Mouse (Mus musculus): ENCODE measurements around the gene Nap1l4. TPM values are rescaled to one million over a fixed set of nuclear protein-coding genes. Genes with fewer than 3 reads are reported as not detected.

Gene Nap1l4
- 226 TPM for total RNA-seq (2023)

DNA sequence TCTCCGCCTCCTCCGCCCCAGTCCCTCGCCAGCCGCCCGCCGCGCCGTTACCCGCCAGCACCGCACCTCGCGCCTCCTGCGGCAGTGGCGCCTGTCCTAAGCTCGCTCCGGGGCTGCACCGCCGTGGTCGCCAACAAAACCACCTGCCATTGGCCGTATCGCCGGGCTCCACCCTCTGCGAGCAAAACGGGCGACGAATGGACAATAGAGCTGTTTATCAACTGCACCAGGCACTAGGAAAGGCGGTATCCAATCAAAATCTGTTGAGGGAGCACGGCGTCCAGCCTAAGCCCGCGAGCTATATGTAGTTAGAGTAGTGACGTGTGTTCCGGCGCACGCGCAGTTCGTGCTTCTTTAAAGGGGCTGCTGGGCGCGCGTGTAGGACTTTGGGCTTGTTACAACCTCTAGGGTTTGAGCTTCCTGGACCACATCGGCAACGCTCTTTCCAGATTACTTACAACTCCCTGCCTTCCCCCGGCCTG lies at the start of gene Nap1l4:
TSS of gene Nap1l4 (minus strand) at position 131 of the 482 bp plus-strand sequence.

DNA sequence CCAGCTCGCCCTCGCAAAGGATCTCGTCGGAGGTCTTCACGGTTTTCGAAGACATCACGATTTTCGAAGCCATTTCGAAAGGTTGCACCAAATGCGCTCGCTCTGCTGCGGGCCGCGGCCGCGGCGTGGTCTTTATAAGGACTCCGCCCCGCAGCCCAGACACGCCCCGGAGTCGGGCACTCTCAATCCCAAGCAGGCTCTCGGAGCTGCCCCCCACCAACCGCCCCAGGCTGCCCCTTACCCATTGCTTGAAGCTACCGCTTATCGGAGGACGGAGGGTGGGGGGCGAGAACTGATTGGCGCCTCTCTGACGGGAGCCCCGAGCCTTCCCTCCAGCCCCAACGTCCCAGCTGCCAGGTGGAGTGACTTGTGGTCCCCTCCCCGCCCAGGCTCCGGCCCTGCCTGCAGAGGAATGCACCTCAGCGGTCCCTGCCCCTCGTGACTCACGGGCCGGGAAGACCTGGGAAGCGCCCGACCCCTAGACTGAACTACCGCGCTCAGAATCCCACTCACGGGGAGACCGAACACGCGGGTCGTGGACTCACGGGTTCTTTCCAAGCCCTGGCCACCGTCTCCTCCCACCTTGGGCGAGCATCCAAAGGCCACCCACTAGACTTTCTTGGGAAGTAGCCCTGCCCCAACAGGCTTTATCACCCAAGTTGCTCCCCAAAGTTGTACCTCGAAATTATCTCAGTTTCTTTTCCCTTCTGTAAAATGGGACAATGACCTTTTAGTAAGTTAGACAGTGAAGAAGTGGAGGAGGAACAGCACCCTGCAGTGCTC lies 46.3 kb downstream of the Nap1l4 start, which contains the start of gene Phlda2:
TSS of gene Phlda2 (minus strand) at position 733 of the 783 bp plus-strand sequence.

DNA sequence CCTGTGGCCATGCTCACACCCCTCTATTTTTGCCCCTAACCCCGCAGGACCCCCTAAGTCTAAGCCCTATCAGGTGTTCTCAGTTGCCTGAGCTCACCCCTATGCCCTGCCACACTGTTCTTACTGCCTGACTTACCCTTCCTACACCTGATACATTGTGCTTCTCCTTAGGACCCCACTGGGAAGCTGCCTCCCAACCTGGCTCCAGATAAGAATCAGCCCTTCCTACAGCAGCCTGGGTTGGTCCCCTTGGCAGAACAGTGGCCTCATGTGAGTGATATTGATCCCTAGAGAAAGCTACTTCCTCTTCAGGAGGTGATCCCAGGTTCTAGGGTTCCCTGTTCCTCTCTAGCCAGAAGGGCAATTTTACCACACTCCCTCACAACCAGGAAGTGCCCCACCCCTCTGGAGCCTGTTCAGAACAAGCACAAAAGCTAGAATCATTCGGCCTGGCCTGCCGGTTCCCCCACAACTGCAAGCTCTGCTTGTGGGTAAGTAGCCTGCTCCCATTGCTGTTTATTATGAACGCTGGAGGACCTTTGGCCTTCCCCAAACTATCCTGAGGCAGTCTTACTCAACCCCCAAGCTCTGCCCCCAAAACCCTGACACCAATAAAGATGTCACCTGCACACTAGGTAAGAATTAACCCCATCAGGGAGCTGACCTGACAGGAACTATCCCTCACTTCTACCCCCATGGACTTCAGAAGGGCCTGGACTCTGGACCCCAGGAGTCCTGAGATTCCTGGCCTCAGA lies 75.4 kb downstream of the Nap1l4 start, which contains the start of gene Slc22a18:
TSS of gene Slc22a18 (plus strand) at position 390 of the 755 bp plus-strand sequence.

Other genes starting within 250 kb of the Nap1l4 start
- gene Cdkn1c, start 88.1 kb downstream of the Nap1l4 start, total RNA-seq (2023) = 2.3 TPM
- not detected for gene Slc22a18, start 75.4 kb downstream of the Nap1l4 start, total RNA-seq (2023)
- gene Phlda2, start 46.0 kb downstream of the Nap1l4 start, total RNA-seq (2023) = not detected
- gene Cars, start 51.0 kb upstream of the Nap1l4 start, total RNA-seq (2023) = 92.9 TPM
- 42.9 TPM for gene Tnfrsf26, start 79.6 kb upstream of the Nap1l4 start, total RNA-seq (2023)
- gene Tnfrsf22, start 100.6 kb upstream of the Nap1l4 start, total RNA-seq (2023) = 16.2 TPM
- 5.5 TPM for gene Tnfrsf23, start 136.8 kb upstream of the Nap1l4 start, total RNA-seq (2023)
- 23.3 TPM for gene Osbpl5, start 207.9 kb upstream of the Nap1l4 start, total RNA-seq (2023)
- gene Mrgprg, start 217.9 kb upstream of the Nap1l4 start, total RNA-seq (2023) = not detected
- gene Mrgpre, start 235.4 kb upstream of the Nap1l4 start, total RNA-seq (2023) = 1.3 TPM

All from CD4-positive naive resting alpha-beta T cell, adult 76 days (primary cell).